Mouse (Mus musculus) liver, postnatal 0 days (tissue): ENCODE measurements around the gene Rbm15b. TPM values are rescaled to one million over a fixed set of nuclear protein-coding genes. Genes with fewer than 3 reads are reported as not detected.

Source experiments
- ATAC-seq: fragments of 200-750 bp; cut with Nextera tagmentation; 2 replicates; pipeline ENCODE4 v1.8.0; 2017; ENCODE audit warnings: mild to moderate bottlenecking, moderate library complexity
- DNase-seq: peaks from one replicate; pipeline ENCODE4 v3.0.0-alpha.2; 2016
- H3K27ac ChIP-seq: fragments of 300-500 bp; sonication (generic); 2 replicates; pipeline ENCODE4 v1.5.1; 2014; ENCODE audit warnings: antibody characterized with exemption, moderate library complexity, mild to moderate bottlenecking, low read depth
- H3K27me3 ChIP-seq: fragments of 300-500 bp; sonication (generic); 2 replicates; pipeline ENCODE4 v1.6.1; 2014; ENCODE audit warnings: low read length, control low read depth, mixed read lengths; ENCODE audit not compliant: insufficient read depth
- H3K36me3 ChIP-seq: fragments of 300-500 bp; sonication (generic); replicated peaks from 2 replicates; pipeline ENCODE4 v1.6.1; 2014; ENCODE audit warnings: mild to moderate bottlenecking, control low read depth, low read length, moderate library complexity, mixed read lengths; ENCODE audit not compliant: insufficient read depth
- H3K4me1 ChIP-seq: fragments of 300-500 bp; sonication (generic); 2 replicates; pipeline ENCODE4 v1.6.1; 2014; ENCODE audit warnings: antibody characterized with exemption, mild to moderate bottlenecking, control low read depth; ENCODE audit not compliant: insufficient read depth
- H3K4me2 ChIP-seq: fragments of 300-500 bp; sonication (generic); 2 replicates; pipeline ENCODE4 v1.6.1; 2014; ENCODE audit warnings: low read depth, mild to moderate bottlenecking, low read length, moderate library complexity, mixed read lengths
- H3K4me3 ChIP-seq: fragments of 300-500 bp; sonication (generic); 2 replicates; pipeline ENCODE4 v1.5.1; 2014; ENCODE audit warnings: low read depth, low read length
- H3K9ac ChIP-seq: fragments of 300-500 bp; sonication (generic); replicated peaks from 2 replicates; pipeline ENCODE4 v1.6.1; 2014; ENCODE audit warnings: mild to moderate bottlenecking, moderate library complexity
- H3K9me3 ChIP-seq: fragments of 300-500 bp; sonication (generic); 2 replicates; pipeline ENCODE4 v1.6.1; 2016; ENCODE audit warnings: mild to moderate bottlenecking, control low read depth, low read length, mixed read lengths
- CTCF ChIP-seq: sonication (generic); IDR thresholded peaks from 2 replicates; pipeline ENCODE4 v1.5.1; 2016; ENCODE audit warnings: antibody characterized with exemption, low read depth
- EP300 ChIP-seq: IDR thresholded peaks from 2 replicates; pipeline ENCODE4 v1.6.1; 2016; ENCODE audit warnings: antibody characterized with exemption, low read depth, mild to moderate bottlenecking
- WGBS: fragments of 180-500 bp; shearing (Covaris S2); extraction: QIAGEN DNeasy Blood & Tissue Kit; methylation state at CpG from one replicate; pipeline ENCODE4 v1.1.7; 2014; ENCODE audit not compliant: insufficient replicate concordance; 5-methylcytosine and 5-hydroxymethylcytosine counted together
- polyA plus RNA-seq: library from polyadenylated mRNA; unstranded; fragments of >200 nt; fragmentation: Nextera tagmentation; extraction: Ambion mirVana; gene quantifications from 2 replicates; pipeline ENCODE4 v1.2.1, GENCODE M21; 2015

The Rbm15b gene
- polyA plus RNA-seq, 1 experiment from 2014 or later, result 1.4 TPM

DNA sequence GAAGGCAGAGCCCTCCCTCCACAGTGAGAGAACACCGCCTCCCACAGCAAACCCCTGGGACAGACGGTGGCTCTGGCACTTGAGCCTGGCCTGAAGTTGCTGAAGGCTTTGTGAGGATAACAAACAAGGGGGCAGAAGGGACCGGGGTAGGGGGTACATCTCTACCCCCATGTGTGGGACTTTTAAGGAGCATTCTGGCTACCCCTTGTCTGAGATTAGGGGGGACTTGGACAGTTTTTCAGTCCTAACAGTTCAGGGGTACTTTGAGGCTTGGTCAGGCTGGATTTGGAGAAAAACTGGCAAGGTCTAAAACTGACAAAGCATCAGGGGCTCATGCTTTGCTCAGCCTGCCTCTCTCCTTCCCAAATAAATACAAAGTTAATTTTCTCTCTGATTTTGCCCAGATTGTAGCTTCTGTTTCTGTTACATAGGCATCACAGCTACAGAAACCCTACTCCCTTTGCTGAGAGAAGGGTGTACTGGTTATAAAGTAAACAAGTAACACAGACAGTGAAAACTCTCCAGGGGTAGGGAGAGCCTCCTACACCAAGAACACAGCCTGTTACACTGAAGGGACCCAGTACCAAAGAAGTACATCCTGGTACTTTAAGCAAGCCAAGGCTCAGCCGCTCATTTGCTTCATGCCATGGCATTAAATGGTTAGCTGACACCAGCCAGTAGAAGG, 6.0 kb downstream of the Rbm15b start:
- Histone ChIP-seq H3K9ac (no peak overlapping the region), H3K36me3 (peaks cover 45% of the 10 kb centered on the region), H3K4me2 (no peak overlapping the region), H3K4me3 (no peak overlapping the region), H3K27me3 (no peaks in the 10 kb centered on the region), H3K9me3 (no peaks in the 10 kb centered on the region), H3K4me1 (peaks cover 26% of the 10 kb centered on the region), H3K27ac (no peak overlapping the region)
- DNase-seq (no peak), ATAC-seq (no peak)
- no peak for TF ChIP-seq CTCF
- no peak for TF ChIP-seq EP300
- 75% methylated on average over 4 of the region's 4 CpGs for WGBS

DNA sequence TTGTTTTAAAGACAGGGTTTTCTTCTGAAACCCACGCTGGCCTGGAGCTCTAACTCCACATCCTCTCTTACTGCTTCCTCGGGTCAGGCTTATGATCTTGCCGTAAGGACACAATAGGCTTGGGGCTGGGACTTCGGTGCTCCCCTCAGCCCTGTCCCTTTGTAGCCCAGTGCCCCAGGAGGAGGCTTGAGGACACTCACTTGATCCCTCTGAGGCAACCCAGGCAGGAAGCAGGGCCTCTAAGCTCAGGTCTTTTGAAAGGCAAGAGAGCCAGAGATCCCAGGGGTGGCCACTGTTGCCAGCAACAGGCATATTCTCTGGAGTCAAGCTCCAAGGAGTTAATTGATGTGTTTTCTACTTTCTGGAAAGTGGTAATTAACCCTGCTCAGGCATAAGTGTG, 7.8 kb downstream of the Rbm15b start:
- no peaks in the 10 kb centered on the region for H3K9me3 ChIP-seq
- peaks cover 50% of the 10 kb centered on the region for H3K36me3 ChIP-seq
- no peak overlapping the region for H3K27ac ChIP-seq

DNA sequence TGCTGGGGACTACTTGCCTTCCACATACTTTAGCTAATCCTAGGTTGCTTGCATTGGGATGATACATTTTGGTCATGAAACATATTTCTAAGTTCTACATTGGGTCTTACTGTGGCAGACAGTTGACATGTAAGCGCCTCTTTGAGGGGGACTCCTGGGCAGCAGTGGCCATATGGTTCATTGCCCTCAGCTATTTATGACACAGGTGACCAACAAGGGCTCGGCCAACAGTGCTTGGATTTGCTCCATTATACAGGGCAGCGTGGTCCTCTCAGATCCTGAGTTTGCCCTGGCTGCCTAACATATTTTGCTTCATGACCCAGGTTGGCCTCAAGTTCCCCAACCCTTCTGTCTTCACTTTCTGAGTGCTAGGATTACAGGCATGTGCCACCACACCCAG, 10.6 kb downstream of the Rbm15b start:
- Histone ChIP-seq H3K27ac (no peak overlapping the region), H3K9ac (no peak overlapping the region), H3K27me3 (no peaks in the 10 kb centered on the region), H3K4me1 (no peaks in the 10 kb centered on the region), H3K4me2 (no peak overlapping the region), H3K4me3 (no peak overlapping the region), H3K9me3 (no peaks in the 10 kb centered on the region), H3K36me3 (peaks cover 62% of the 10 kb centered on the region)
- no peak for ATAC-seq
- 88% methylated on average over 3 of the region's 3 CpGs for WGBS
- no peak for TF ChIP-seq EP300
- no peak for TF ChIP-seq CTCF
- DNase-seq, result no peak

More for the DNA sequence above, 7.8 kb downstream of the Rbm15b start:
- Histone ChIP-seq H3K9ac (no peak overlapping the region; the same call in 1 of the 2 replicates), H3K4me2 (no peak overlapping the region), H3K4me3 (no peak overlapping the region), H3K27me3 (no peaks in the 10 kb centered on the region), H3K4me1 (peaks cover 12% of the 10 kb centered on the region)
- ATAC-seq (no peak), DNase-seq (no peak)
- 76% methylated on average over 4 of the region's 4 CpGs for WGBS
- no peak for TF ChIP-seq CTCF
- no peak for TF ChIP-seq EP300

DNA sequence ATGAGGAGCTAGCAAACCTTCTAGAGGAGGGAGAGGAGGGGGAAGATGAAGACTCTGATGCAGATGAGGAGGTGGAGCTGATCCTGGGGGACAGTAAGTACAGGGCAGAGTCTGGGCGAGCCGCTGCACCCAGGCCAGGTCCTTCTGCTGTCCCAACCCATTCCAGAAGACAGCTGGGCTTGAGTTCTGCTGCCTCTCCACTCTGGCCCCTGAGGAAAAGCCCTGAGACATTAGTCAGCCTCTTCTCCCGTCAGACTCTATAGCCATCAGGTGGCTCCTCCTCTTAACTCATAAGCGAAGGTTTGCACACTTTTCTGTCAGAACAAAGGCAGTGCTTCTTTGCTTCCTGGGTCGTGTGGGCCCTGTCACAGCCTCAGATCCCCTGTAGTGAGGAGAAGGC, 13.0 kb downstream of the Rbm15b start:
- ATAC-seq (no peak), DNase-seq (no peak)
- Histone ChIP-seq H3K36me3 (peaks cover 58% of the 10 kb centered on the region), H3K27me3 (no peaks in the 10 kb centered on the region), H3K4me3 (no peak overlapping the region), H3K4me2 (no peak overlapping the region), H3K9me3 (no peaks in the 10 kb centered on the region), H3K27ac (no peak overlapping the region), H3K4me1 (no peaks in the 10 kb centered on the region), H3K9ac (no peak overlapping the region)
- TF ChIP-seq CTCF (no peak), EP300 (no peak)
- WGBS, result 74% methylated on average over 5 of the region's 5 CpGs

DNA sequence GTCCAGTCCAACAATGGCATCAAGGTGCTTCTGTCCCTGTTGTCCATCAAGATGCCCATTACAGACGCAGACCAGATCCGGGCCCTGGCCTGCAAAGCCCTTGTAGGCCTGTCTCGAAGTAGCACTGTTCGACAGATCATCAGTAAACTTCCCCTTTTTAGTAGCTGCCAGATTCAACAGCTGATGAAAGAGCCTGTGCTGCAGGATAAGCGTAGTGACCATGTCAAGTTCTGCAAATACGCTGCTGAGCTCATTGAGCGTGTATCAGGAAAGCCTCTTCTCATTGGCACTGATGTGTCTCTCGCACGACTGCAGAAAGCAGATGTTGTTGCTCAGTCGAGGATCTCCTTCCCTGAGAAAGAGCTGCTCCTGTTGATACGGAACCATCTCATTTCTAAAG, 29.2 kb downstream of the Rbm15b start:
- no peak for DNase-seq
- Histone ChIP-seq H3K9ac (no peak overlapping the region), H3K27me3 (no peaks in the 10 kb centered on the region), H3K9me3 (no peaks in the 10 kb centered on the region), H3K27ac (no peak overlapping the region), H3K4me2 (no peak overlapping the region), H3K4me3 (no peak overlapping the region), H3K36me3 (peaks cover 75% of the 10 kb centered on the region), H3K4me1 (no peaks in the 10 kb centered on the region)
- WGBS, result 58% methylated on average over 11 of the region's 11 CpGs
- TF ChIP-seq EP300 (no peak), CTCF (no peak)
- no peak for ATAC-seq

DNA sequence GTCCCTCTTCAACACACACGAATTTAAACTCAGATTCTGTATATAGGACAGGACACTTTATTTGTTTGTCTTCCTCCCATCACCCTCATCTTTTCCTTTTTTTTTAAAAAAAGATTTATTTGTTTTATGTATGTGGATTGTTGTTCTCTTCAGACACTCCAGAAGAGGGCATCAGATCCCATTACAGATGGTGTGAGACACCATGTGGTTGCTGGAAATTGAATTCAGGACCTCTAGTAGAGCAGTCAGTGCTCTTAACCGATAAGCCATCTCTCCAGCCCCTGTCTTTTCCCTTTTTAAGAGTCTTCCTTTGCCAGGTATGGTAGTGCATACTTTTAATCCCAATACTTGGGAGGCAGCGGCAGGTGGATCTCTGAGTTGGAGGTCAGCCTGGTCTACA, 30.6 kb downstream of the Rbm15b start:
- Histone ChIP-seq H3K36me3 (peaks cover 78% of the 10 kb centered on the region), H3K27me3 (no peaks in the 10 kb centered on the region)

DNA sequence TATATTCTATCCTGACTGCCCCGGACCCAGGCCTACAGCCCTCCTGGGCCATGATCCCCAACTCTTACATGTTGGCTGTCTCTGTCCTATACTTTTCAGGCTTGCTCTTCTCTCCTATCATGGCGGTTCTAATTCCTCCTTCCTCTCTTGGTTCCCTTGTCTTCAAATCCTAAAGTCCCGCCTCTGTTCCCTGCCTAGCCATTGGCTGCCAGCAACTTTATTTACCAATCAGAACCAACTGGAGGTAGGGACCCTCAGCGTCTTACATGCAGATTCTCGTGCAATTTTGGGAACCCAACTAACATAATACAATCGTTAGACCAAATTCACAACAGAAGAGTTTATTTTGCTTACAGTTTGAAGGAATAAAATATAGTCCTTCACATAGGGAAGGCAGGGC, 44.4 kb downstream of the Rbm15b start:
- no peaks in the 10 kb centered on the region for H3K27me3 ChIP-seq
- TF ChIP-seq CTCF (no peak), EP300 (no peak)
- peaks cover 51% of the 10 kb centered on the region for H3K36me3 ChIP-seq
- no peaks in the 10 kb centered on the region for H3K9me3 ChIP-seq
- H3K9ac ChIP-seq, result no peak overlapping the region
- no peak overlapping the region for H3K4me3 ChIP-seq
- DNase-seq, result no peak
- H3K4me1 ChIP-seq, result no peaks in the 10 kb centered on the region
- no peak overlapping the region for H3K4me2 ChIP-seq
- no peak overlapping the region for H3K27ac ChIP-seq
- WGBS, result 89% methylated on average over 6 of the region's 6 CpGs
- no peak for ATAC-seq

More for the DNA sequence above, 30.6 kb downstream of the Rbm15b start:
- ATAC-seq (no peak), DNase-seq (no peak)
- Histone ChIP-seq H3K4me1 (no peaks in the 10 kb centered on the region), H3K9ac (no peak overlapping the region), H3K4me2 (no peak overlapping the region), H3K4me3 (no peak overlapping the region), H3K9me3 (no peaks in the 10 kb centered on the region), H3K27ac (no peak overlapping the region)
- 78% methylated on average over 3 of the region's 3 CpGs for WGBS
- TF ChIP-seq CTCF (no peak), EP300 (no peak)
